Mouse (Mus musculus): Measurements from ENCODE around the gene Gpc4.
A peak's percentile ranks its signal among the peaks of the same experiment; 100 is the strongest.

Gene Gpc4

GRCm38 (mm10) chrX:52164738-52165554 is at the start of gene Gpc4:
Gpc4 (minus strand) TSS chrX:52165252.
- peak; percentile 79 to 83 for DNase-seq

- no peak for DNase-seq
These were observed 47.8 kb upstream of the Gpc4 start for GRCm38 (mm10) chrX:52212846-52213245.

GRCm38 (mm10) chrX:52199836-52200235 is 34.8 kb upstream of the Gpc4 start:
- no peak for DNase-seq

GRCm38 (mm10) chrX:52193311-52193968 is 28.4 kb upstream of the Gpc4 start:
- peak; percentile 7 to 10 for DNase-seq

GRCm38 (mm10) chrX:52189094-52189493 is 24.0 kb upstream of the Gpc4 start:
- DNase-seq, result no peak

- DNase-seq, result peak; percentile 5
These were observed 18.7 kb upstream of the Gpc4 start for GRCm38 (mm10) chrX:52183551-52184442.

GRCm38 (mm10) chrX:52181401-52181800 is 16.3 kb upstream of the Gpc4 start:
- no peak for DNase-seq

- DNase-seq, result no peak
These were observed 12.0 kb upstream of the Gpc4 start for GRCm38 (mm10) chrX:52177067-52177466.

GRCm38 (mm10) chrX:52167519-52168244 is 2.6 kb upstream of the Gpc4 start:
- no peak for DNase-seq

- no peak for DNase-seq
These were observed 495 bp upstream of the Gpc4 start for GRCm38 (mm10) chrX:52165555-52165938.

GRCm38 (mm10) chrX:52164134-52164737 is 816 bp downstream of the Gpc4 start:
- peak; percentile 4 to 21 for DNase-seq

GRCm38 (mm10) chrX:52163418-52164133 is 1.5 kb downstream of the Gpc4 start:
- peak; percentile 6 to 19 for DNase-seq

- no peak for DNase-seq
These were observed 2.3 kb downstream of the Gpc4 start for GRCm38 (mm10) chrX:52162756-52163155.

GRCm38 (mm10) chrX:52162206-52162605 is 2.8 kb downstream of the Gpc4 start:
- no peak for DNase-seq

GRCm38 (mm10) chrX:52159621-52160020 is 5.4 kb downstream of the Gpc4 start:
- no peak for DNase-seq

- DNase-seq, result no peak
These were observed 9.6 kb downstream of the Gpc4 start for GRCm38 (mm10) chrX:52155408-52155953.

GRCm38 (mm10) chrX:52154821-52155220 is 10.2 kb downstream of the Gpc4 start:
- DNase-seq, result no peak

GRCm38 (mm10) chrX:52153451-52153850 is 11.6 kb downstream of the Gpc4 start:
- no peak for DNase-seq

- no peak for DNase-seq
These were observed 12.1 kb downstream of the Gpc4 start for GRCm38 (mm10) chrX:52152961-52153360.

GRCm38 (mm10) chrX:52151555-52151954 is 13.5 kb downstream of the Gpc4 start:
- DNase-seq, result no peak

GRCm38 (mm10) chrX:52151100-52151499 is 14.0 kb downstream of the Gpc4 start:
- DNase-seq, result no peak
